Mouse (Mus musculus): Measurements from ENCODE around the gene Acaca.
"Not testable (repeated sequence)": the region's sequence is repeated elsewhere in the genome, so short reads cannot be mapped to it uniquely, and the experiment has no call there.

The Acaca gene

GRCm38 (mm10) chr11:84392066-84392465 lies 262.6 kb downstream of the Acaca start:
- not testable (repeated sequence) for DNase-seq (ENCODE audit: low spot score)

- no peak for DNase-seq (ENCODE audit: low spot score)
These were observed 264.1 kb downstream of the Acaca start for GRCm38 (mm10) chr11:84393571-84393970.

DNA sequence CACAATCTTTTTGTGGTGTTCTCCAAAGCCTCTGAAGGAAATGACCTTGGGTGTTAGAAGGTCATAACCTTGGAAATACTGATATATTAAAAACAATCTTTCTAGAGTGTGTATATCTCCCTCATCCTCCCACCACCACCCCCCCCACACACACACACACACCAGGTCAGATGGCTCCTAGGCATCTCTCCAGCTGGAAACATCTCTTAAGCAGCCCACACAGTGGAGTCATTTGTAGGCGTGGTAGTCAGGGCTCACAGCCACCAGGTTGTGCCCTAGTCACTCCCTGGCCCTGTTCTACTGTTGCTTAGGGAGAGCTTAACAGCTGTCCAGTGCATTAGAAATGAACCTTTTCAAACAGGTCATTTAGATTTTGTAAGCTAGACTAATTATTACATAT lies 265.5 kb downstream of the Acaca start:
- DNase-seq (ENCODE audit: low spot score), result no peak

- DNase-seq (ENCODE audit: low spot score), result no peak
These were observed 277.3 kb downstream of the Acaca start for GRCm38 (mm10) chr11:84406733-84407132.

- no peak for DNase-seq (ENCODE audit: low spot score)
These were observed 280.9 kb downstream of the Acaca start for GRCm38 (mm10) chr11:84410383-84410782.

DNA sequence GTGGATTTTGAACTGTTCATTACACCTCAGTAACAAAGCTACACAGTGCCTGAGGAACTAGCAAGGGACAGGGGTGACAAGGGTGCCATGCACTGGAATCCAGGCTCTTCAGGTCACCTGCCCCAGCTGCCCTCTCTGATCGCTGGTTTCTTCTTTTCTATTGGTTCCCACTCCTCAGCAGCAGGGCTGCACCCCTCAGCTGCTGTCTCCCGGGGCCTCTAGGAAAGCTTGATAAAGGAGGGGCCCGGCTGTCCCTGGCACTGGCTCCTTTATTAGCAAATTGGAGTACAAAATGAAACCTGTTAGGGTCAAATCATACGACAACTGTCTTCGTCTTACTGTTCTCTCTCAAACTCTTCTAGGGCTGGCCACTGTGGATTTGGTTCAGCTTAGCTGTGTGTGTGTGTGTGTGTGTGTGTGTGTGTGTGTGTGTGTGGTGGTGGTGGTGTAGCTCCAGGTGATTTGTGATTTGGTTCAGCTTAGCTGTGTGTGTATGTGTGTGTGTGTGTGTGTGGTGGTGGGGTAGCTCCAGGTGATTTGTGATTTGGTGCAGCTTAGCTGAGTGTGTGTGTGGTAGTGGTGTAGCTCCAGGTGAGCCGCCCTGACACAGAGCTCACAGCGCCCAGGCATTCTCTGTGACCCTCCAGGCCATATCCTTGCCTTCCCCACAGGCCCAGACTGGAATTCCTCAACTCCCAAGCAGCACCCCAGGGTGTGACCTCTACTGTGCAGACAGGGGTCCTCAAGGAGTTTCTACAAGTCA lies 281.6 kb downstream of the Acaca start:
- DNase-seq (ENCODE audit: low spot score), result no peak

GRCm38 (mm10) chr11:84411642-84412018 lies 282.2 kb downstream of the Acaca start:
- no peak for DNase-seq (ENCODE audit: low spot score)

- DNase-seq (ENCODE audit: low spot score), result no peak
These were observed 282.9 kb downstream of the Acaca start for GRCm38 (mm10) chr11:84412201-84412934.

DNA sequence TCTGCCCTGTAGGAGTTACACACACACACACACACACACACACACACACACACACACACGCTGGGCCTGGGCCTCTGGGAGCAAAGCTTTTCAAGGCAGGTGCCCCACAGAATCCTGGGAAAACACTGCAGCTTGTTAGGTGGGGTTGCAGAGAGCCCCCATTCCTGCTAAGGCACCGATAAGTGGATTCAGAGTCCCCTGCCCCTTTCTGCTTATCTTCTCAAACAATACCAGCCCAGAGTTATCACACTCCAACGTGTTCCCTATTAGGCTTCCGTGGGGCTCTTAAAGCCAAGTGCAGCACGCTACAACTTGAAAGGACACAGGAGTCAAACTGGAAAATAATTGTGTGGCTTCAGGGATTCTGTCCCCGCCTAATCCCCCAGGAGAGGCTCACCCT lies 283.6 kb downstream of the Acaca start:
- no peak for DNase-seq (ENCODE audit: low spot score)

- no peak for DNase-seq (ENCODE audit: low spot score)
These were observed 291.3 kb downstream of the Acaca start for GRCm38 (mm10) chr11:84420779-84421178.

DNA sequence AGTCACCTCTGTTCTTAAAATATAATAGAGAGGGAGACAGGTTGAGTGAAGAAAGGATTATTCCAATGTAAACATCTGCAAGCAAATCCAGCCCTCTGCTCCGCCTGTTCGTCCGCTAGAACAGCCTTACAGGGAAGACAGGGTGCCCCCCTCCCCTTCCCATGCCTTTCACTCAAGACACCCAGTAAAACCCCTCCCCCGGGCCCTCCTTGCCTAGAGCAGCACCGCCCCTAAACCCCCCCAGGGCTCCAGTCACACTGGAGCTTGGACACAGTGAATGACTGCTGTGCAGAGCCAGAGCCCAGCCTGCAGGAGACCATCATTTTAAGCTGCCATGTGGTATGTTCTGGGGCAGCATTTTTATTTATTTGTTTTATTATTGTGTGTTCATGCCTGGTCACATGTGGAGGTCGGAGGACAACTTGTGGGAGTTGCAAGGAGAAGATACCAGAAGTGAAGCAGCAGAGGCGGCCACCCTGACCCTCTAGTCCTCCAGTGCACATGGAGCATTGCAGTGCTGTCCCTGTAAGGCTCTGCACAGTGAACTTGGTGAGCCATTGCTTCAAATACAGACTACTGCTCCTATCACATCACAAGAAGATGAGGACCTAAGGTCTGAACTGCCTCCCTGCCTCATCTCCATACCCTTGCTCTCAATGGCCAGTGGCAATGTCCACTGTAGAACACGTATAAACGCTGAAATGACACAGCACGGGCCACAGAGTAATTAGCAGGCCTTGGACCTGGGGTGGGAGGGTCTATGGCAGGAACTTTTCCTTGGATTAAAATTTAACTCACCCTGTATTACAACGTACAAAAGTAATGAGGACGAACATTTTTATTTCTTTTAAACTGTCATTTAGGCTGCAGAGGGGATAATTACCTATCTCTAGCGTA lies 296.5 kb downstream of the Acaca start:
- no peak for DNase-seq (ENCODE audit: low spot score)

DNA sequence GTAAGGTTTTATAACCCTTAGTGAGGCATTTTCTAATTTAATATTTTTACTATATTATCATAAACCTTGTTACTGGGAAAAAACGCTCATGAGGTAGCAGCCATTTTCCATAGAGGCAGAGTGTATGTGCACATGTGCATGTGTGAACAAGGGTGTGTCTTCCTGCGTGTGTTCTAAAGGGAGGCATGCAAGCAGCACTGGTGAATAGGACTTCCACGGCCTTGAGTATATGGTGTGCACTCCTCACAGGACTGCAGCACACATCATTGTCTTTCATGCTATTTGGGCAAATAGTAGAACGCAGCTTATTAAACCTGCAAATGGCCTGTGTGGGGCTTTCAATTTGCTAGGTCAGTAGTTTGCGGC lies 297.1 kb downstream of the Acaca start:
- DNase-seq (ENCODE audit: low spot score), result no peak

DNA sequence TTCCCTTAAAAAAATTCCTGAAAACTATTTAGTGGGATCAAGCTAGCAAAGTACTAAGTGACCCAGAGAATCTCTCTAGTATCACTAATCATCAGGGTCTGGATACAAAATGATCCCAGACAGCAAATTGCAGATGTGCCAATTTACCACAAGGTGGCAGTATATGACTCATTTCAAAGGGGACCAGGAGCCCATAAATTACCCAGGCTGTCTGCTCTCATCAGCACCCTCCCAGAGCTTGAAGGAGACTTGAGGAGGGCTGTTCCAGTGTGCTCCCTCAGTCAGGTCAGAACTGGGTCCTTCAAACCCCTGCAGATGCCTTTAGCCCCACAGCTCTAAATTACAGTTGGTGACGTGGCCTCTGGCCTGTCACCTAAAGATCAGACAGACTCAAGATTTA lies 300.1 kb downstream of the Acaca start:
- DNase-seq (ENCODE audit: low spot score), result no peak

- no peak for DNase-seq (ENCODE audit: low spot score)
These were observed 300.9 kb downstream of the Acaca start for GRCm38 (mm10) chr11:84430336-84430735.

DNA sequence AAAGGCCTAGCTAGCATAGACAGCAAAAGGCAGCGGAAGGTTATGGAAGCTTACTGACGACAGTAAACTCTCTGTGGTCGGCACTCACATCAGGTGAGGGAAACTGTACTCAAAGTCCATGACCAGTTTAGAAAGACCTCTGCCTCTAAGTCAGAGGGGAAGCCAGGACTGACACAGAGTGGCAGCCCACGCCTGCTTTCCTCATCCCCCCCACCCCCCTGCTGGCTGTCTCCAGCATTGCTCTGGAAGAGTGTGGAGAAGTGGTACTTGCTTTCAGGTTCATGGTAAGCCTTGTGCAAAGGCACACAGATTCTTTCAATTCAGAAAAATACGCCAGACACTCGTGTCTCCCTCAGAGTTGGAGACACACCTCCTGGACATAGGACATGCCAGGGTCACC lies 305.4 kb downstream of the Acaca start:
- DNase-seq (ENCODE audit: low spot score), result no peak

GRCm38 (mm10) chr11:84440402-84440801 lies 310.9 kb downstream of the Acaca start:
- no peak for DNase-seq (ENCODE audit: low spot score)

DNA sequence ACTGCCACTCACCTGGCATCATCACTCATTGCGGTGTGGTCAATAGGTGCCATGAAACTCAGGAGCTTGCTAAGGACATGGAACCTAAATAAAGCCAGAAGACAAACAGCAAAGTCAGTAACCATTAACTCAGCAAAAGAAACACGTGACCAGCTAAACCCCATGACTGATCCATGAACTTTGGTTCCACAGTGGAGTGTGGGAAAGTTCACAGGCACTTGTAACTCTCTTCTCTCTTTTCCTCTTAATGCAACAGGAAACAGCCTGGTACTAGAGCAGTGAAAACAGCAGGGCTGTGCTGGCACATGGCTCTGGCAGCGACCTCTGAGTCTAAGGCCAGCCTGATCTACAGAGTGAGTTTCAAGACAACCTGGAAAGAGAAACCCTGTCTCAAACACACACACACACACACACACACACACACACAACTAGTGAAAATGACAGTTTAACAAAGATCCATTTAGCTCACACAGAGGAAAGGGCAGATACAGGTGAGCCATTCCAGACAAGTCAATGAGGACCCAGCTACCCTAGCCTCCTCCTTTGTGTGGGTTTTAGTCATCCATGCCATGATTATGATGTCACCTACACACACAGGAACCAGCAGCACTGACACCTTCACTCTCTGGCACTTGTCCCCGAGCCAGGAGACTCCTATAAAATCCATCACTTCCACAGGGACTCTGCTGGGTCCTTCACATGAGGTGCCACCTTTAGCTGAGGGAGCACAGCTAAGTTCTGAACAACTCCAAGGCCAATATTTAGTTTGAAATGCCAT lies 313.3 kb downstream of the Acaca start:
- DNase-seq (ENCODE audit: low spot score), result no peak

All from urinary bladder, postnatal 10 days (tissue).